Mouse (Mus musculus) kidney, adult 2 months (tissue): ENCODE results near the gene Stap2. TPM values are rescaled to one million over a fixed set of nuclear protein-coding genes. Genes with fewer than 3 reads are reported as not detected.

Source experiments
- DNase-seq: peaks from one replicate; pipeline ENCODE4 v3.0.0; 2021
- H3K27ac ChIP-seq: fragments of 200-500 bp; 2 replicates; pipeline ENCODE4 v1.5.1; 2012; ENCODE audit warnings: low read depth, low read length, control low read depth, inconsistent platforms; ENCODE audit not compliant: insufficient read depth
- H3K27me3 ChIP-seq: fragments of 200-500 bp; replicated peaks from 2 replicates; pipeline ENCODE4 v1.6.1; 2012; ENCODE audit warnings: mild to moderate bottlenecking, moderate library complexity, low read length, inconsistent platforms; ENCODE audit not compliant: control insufficient read depth, insufficient read depth
- H3K36me3 ChIP-seq: fragments of 200-500 bp; 2 replicates; pipeline ENCODE4 v1.6.1; 2012; ENCODE audit warnings: mild to moderate bottlenecking, moderate library complexity, low read length, inconsistent platforms; ENCODE audit not compliant: control insufficient read depth, insufficient read depth
- H3K4me1 ChIP-seq: fragments of 200-500 bp; 2 replicates; pipeline ENCODE4 v1.6.1; 2011; ENCODE audit warnings: low read length; ENCODE audit not compliant: control insufficient read depth, insufficient read depth
- H3K4me3 ChIP-seq: fragments of 200-500 bp; 2 replicates; pipeline ENCODE4 v1.5.1; 2011; ENCODE audit warnings: mild to moderate bottlenecking, low read depth, low read length, control low read depth; ENCODE audit not compliant: insufficient read depth
- CTCF ChIP-seq: fragments of 200-500 bp; conservative IDR thresholded peaks from 2 replicates; pipeline ENCODE4 v1.5.1; 2011; ENCODE audit warnings: low read depth, mild to moderate bottlenecking, control low read depth, low read length, moderate library complexity, mixed read lengths; ENCODE audit not compliant: insufficient read depth, insufficient read length
- POLR2A ChIP-seq: fragments of 200-500 bp; IDR thresholded peaks from one replicate; pipeline ENCODE4 v1.6.1; 2011; ENCODE audit warnings: low read depth, low read length, control low read depth
- WGBS: fragments of 180-500 bp; shearing (Covaris S2); methylation state at CpG from one replicate; pipeline ENCODE4 v1.1.7; 2018; 5-methylcytosine and 5-hydroxymethylcytosine counted together
- polyA plus RNA-seq: library from polyadenylated mRNA; depleted of rRNA; stranded (reverse); fragments of >200 nt; gene quantifications from 2 replicates; pipeline ENCODE4 v1.2.3, GENCODE M21; 2012

The Stap2 gene
- polyA plus RNA-seq, 1 experiment = 20.1 TPM

DNA sequence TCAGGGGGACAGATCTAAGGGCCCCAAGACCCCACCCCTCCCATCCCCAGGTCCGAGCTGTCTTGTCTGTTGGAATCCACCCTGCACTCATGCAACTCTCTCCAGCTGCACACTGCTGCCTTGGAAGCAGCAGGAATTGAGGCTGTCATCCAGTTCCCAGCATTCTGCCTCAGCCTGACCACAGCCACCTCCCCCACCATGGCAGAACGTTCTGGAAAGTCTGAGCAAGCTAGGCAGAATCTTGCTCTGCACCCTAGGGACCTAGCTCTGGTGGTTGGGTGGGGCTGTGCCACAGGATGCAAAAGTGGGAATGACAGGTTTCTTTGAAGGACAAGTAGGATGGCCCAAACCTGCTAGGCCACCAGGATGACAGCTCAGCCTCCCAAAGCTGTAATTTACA is 19.1 kb upstream of the Stap2 start:
- Histone ChIP-seq H3K36me3 (no peaks in the 10 kb centered on the region), H3K27ac (no peak overlapping the region), H3K27me3 (no peaks in the 10 kb centered on the region), H3K4me1 (peaks cover 36% of the 10 kb centered on the region), H3K4me3 (no peak overlapping the region)
- DNase-seq = no peak
- no peak for TF ChIP-seq CTCF
- TF ChIP-seq POLR2A = no peak
- 45% methylated on average over 2 of the region's 2 CpGs for WGBS

DNA sequence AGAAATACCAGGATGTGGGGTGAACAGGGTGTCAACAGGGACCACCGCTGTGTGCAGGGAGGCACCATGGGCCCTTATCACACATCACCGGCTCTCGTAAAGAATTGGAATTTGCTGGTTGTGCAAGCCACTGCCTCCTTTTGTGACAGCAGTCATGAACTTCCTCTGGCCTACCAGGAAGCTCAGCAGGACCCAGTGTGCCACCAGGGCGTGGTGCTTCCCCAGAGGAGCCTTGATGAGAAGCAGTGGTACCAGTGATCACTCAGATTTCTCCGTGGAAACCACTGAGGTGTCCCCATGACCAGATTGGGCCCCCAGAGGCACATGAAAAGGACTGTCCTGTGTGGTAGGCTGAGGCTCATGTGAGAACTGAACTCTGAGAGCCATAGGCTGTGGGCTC is 18.0 kb upstream of the Stap2 start:
- Histone ChIP-seq H3K4me1 (peaks cover 33% of the 10 kb centered on the region), H3K36me3 (no peaks in the 10 kb centered on the region), H3K27ac (no peak overlapping the region), H3K4me3 (no peak overlapping the region), H3K27me3 (no peaks in the 10 kb centered on the region)
- 49% methylated on average over 5 of the region's 5 CpGs for WGBS
- no peak for DNase-seq
- no peak for TF ChIP-seq POLR2A
- no peak for TF ChIP-seq CTCF

DNA sequence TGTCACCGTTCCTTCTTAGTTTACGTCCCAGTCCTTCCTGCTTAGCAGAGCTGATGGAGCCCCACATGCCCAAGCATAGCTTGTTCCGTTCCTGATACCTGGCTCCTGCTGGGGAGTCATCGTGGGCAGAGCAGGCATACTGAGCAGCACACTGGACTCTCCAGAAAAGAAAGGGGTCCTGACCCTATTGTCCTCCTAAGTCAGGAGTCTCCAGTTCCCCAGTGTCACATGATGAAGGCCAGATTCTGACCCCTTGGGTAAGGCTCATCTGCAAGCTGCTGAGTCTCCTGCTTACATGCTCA is 17.6 kb upstream of the Stap2 start:
- H3K4me1 ChIP-seq = peaks cover 28% of the 10 kb centered on the region
- TF ChIP-seq POLR2A (no peak), CTCF (no peak)
- WGBS = 65% methylated on average over 4 of the region's 4 CpGs
- no peaks in the 10 kb centered on the region for H3K36me3 ChIP-seq
- H3K27me3 ChIP-seq = no peaks in the 10 kb centered on the region
- DNase-seq = no peak
- no peak overlapping the region for H3K27ac ChIP-seq
- H3K4me3 ChIP-seq = no peak overlapping the region

DNA sequence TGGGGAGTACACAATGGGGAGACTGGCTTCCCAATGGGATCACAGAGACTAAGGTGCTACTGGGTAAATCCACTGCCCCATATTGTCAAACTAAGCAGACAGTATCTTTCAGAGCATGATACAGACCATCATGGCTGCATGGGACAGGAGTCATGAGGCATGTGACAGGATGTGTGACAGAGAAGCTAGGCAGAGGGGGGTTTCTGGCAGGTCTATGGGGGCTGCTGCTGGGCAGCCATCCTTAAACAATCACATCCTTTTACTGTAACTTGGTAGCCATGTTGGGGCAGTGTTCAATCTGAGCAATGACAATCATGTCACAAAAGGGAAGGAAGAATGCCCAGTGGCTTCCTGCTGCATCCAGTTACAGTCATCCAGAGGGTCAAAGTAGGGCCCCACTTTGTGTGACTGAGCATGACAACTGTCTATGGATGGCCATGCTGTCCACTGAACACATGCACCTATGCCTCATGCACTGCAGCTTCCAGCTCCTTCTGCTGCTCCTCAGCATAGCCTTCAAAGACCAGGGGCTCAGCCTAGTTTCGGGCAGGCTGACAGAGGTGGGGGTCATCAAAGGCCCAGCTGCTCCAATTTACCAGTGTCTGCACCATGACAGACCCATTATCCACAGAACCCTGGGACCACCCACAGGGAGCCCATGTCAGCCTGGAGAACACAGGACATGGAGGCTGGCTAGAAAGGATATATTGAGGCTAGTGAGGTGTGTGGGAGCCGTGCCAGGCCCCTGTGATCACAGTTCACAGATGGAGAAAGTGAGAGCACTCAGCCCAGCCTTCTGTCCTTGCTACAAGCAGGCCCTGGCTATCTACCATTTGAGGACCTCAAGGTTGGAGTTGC is 17.0 kb upstream of the Stap2 start:
- H3K4me1 ChIP-seq = peaks cover 22% of the 10 kb centered on the region
- no peaks in the 10 kb centered on the region for H3K36me3 ChIP-seq
- H3K27ac ChIP-seq = no peak overlapping the region
- 74% methylated on average over 2 of the region's 2 CpGs for WGBS
- no peak for TF ChIP-seq POLR2A
- no peak for TF ChIP-seq CTCF
- DNase-seq = no peak
- H3K27me3 ChIP-seq = no peaks in the 10 kb centered on the region
- no peak overlapping the region for H3K4me3 ChIP-seq

DNA sequence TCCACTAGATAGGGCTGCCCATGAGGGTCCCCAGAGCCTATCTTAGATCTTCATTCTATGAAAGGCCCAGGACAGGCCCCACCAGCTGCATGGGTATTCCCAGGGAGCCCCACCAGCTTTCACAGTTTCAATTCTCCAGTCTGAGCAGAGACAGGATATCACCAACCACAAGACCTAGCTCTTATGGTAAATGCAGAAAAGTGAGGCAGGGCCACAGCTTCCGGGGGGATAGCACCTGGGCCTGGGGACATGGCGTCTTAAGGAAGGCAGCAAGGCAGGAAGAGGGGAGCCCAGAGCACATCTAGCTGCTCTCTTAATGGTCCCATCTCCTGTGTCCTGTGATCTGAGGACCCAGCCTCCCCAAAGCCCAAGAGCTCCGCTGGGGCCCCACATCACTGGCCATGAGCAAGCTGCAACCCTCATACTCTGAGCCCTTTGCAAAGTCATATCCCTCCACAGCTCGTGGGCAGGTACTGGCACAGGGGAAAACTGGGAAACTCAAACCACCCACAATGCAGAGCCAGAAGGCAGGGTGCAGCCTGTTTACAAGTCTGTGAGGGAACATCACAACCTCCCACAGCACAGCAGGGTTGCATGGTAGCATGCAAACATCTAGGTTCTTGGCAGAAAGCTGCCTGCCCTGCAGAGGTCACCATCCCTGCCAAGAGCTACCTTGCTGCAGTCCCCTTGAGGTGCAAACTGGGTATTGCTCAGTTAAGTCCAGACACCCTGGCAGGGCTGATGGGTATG is 16.0 kb upstream of the Stap2 start:
- Histone ChIP-seq H3K27me3 (no peaks in the 10 kb centered on the region), H3K27ac (no peak overlapping the region), H3K4me1 (peaks cover 15% of the 10 kb centered on the region; the same call in 1 of the 2 replicates), H3K36me3 (no peaks in the 10 kb centered on the region), H3K4me3 (no peak overlapping the region)
- TF ChIP-seq CTCF (0 out of 2 replicates have a peak, but pooled peaks have one; percentile 17), POLR2A (no peak)
- no peak for DNase-seq
- 75% methylated on average over 4 of the region's 4 CpGs for WGBS

DNA sequence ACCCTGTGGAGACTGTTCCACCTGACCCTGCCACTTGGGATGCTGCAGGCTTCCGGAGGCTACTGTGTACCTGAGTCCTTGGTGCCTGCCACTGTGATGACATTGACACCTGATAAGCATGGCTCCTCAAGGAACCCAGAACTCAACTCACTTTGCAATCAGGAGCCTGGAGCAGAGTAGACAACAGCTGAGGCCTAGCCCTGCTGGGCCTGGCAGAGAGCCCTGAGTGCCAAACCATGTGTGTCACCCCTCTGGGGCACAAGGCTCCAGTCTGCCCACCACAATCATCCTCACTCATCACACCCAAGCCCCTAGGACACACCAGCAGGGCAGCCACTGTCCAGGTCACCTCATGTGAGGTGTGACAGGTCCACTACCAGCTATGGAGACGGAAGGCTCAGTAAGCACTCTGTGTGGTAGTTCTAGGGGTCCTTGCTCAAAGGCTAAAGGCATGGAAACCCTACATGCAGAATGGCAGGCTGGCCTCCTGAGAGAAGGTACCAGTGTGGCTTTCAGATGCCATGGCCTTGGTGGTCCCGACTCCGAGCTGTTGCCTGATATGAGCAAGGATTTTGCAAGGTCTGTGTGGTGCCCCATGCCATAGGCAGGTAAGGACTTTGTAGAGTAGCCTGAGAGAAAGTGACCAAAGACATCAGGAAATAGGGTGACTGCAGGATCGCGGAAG is 15.2 kb upstream of the Stap2 start:
- no peak for DNase-seq
- TF ChIP-seq CTCF (no peak), POLR2A (no peak)
- no peaks in the 10 kb centered on the region for H3K36me3 ChIP-seq
- H3K4me3 ChIP-seq = no peak overlapping the region
- no peaks in the 10 kb centered on the region for H3K27me3 ChIP-seq
- H3K4me1 ChIP-seq = peaks cover 10% of the 10 kb centered on the region; the same call in 1 of the 2 replicates
- no peak overlapping the region for H3K27ac ChIP-seq
- WGBS = 81% methylated on average over 6 of the region's 6 CpGs
